Mouse (Mus musculus) cerebellum, adult 9-11 months (tissue): ENCODE measurements around the gene Tpmt.
A peak's percentile ranks its signal among the peaks of the same experiment; 100 is the strongest.

ENCODE experiments used
- DNase-seq: peaks from one replicate; pipeline ENCODE4 v3.0.0; 2022

The Tpmt gene

DNA sequence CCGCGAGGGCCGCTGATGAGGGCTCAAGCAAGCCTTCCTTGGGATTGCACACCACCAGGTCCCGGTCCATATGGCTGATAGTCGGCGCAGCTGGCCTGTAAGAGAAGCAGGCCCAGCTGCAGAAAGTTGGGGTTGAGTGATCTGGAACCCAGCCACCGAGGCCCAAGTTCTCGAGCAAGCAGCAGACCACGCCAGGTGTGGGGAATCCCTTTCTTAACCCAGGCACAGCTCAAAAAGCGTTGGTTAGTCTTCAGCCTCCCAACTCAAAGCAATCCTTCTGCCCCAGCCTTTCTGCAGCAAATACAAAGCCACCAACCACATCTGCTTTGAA is at the start of gene Tpmt:
Gene Tpmt (minus strand): TSS at position 121 of the 331 bp plus-strand sequence.
- no peak for DNase-seq

DNA sequence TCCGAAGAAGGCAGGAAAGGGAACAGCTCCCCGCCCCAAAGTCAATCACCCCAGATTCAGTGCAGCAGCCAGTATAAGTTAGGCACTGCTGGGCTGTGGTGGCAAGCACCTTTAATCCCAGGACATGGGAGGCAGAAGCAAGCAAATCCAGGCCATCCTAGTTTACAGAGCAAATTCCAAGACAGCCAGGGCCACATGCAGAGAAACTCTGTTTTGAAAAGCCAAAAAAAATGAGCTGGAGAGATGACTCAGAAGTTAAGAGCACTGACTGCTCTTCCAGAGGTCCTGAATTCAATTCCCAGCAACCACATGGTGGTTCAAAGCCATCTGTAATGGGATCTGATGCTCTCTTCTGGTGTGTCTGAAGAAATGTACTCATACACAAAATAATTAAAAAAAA is 49.3 kb upstream of the Tpmt start:
- no peak for DNase-seq

DNA sequence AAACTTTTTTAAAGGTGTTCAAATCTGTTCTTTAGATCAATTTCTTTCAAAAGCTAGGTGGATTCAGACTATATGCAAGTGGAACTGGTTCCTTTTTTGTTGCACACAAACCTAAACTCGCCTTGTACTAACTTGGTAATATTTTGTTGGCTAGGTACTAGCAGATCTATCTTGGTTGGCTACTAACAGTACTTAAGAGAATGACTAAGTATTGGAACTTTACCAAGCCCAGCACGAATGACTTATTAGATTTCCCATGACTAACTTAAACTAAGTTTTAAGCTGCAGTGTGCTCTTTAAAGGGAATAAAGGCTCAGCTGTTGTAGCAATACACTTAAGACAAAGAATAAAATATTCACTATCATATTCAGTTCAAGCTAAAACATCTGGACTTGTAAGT is 44.7 kb upstream of the Tpmt start:
- DNase-seq: no peak

DNA sequence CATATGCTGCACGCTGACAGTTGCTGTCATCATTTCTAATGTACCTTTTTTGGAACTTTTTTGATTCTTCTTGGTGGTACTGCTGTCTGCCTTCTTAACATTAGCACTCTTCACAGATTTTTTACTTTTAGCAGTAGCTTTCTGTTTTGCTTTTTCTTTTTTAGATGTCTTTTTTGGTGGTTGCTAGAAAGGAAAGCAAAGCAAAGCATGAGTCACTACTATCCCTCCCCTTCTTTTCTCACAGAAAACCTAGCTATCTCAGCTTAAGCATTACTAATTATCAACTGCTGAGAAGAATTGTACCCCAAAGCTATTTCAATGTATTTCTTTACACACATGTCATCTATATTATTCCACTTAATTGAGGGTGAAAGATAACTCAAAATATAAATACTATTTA is 43.9 kb upstream of the Tpmt start:
- no peak for DNase-seq

DNA sequence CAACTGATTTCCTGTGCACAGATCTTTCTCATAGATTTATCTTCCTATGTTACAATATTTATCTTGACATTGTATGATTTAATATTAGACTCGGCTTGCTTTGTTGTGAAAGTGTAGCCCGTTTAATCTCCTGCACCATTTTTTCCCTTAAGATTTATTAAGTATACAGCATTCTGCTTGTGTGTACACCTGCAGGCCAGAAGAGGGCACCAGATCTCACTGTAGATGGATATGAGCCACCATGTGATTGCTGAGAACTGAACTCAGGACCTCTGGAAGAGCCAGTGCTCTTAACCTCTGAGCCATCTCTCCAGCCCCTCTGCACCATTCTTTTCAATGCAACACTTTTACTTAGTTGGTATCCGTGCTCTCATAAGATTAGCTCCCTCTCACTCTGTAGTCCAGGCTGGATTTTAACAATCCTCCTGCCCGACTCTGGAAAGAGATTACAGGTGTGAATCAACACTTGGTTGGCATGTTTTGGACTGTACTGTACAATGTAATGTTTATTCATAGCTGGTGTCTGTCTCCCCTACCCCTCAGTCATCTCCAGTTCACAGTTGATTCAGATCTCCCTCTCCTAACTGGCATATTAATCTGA is 36.5 kb upstream of the Tpmt start:
- DNase-seq: no peak

DNA sequence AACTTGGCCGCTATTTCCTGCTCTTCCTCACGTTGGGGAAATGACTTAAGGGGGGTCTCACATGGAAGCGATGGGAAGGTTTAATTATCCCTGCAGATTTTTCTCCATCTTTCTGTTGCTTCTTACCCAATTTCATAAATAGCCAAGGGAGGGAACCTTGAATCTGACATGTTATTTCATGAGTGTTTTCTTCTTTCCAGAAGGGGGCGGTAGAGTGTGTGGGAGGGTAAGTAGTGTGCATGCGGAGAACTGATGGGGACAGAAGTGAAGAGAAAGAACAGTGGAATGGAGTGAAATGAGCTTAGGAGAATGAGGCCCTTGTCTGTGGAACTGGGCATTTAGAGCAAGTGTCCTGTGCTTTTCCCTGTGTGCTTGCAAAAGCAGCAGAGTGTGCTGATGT is 34.3 kb upstream of the Tpmt start:
- DNase-seq: no peak

DNA sequence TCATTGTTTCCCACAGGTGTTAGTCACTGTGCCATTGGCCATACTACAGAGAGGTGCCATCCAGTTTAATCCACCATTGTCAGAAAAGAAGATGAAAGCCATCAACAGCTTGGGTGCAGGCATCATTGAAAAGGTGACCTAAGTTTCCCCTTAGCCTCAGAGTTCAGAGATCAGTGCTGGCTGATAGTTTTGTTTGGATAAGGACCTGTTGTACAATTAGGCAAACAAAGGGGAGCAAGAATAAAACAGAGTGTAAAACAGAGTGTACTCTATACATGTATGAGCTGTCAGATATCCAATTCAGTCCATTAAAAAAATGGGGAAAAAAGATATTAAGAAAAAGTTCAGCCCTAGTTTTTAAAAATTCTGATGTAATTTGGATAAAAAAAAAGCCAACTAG is 32.8 kb upstream of the Tpmt start:
- DNase-seq: no peak

DNA sequence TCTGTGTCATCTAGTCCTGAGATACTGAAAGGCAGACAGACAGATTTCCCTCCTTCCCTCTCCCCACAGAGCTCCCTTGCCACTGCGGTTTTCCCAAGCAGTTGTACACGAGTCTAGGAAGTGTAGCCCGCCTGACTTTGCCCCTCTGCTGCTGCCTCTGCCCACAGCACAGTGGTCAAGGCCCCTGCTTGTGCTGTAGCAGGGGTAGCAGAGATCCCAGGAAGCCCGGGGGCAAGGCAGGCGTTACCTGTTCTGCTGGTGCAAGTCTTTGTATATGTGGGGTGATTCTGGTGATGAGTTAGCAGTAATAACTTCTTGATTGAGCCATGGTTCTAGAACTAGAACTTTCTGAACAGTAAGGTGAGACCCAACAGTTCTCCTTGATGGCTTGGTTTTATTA is 31.6 kb upstream of the Tpmt start:
- no peak for DNase-seq

DNA sequence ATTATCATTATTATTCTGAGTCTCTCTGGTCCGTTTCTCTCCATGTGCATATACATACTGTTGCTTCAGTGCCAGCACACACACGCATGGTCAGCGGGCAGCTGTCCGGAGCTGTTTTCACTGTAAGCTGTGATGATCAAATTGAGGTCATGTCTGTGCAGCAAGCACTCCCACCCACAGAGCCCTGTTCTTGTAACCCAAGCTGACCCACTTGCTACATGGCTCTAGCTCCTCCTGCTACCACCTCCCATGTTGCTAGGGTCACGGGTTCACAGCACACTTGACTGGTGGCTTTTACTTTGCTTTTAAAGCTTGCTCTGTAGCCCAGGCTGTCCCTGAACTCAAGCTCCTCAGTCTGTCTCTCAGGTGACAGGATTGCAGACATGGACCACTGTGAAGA is 27.9 kb upstream of the Tpmt start:
- DNase-seq: no peak

DNA sequence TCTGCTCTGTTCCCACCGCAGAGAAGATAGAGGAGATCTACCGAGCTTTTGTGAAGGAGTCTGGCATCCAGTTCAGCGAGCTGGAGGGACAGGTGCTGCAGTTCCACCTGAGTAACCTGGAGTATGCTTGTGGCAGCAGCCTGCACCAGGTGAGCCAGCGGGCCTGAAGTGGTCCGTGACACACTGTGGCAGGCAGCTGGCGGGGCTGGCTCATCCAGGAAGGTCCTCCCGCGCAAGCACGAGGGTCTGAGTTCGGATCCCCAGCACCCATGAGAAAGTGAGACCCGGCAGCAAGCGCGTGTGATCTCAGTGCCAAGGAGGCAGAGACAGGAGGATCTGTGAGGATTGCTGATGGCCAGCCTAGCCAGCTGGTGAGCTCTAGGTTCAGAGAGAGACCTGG is 27.3 kb upstream of the Tpmt start:
- DNase-seq: no peak

DNA sequence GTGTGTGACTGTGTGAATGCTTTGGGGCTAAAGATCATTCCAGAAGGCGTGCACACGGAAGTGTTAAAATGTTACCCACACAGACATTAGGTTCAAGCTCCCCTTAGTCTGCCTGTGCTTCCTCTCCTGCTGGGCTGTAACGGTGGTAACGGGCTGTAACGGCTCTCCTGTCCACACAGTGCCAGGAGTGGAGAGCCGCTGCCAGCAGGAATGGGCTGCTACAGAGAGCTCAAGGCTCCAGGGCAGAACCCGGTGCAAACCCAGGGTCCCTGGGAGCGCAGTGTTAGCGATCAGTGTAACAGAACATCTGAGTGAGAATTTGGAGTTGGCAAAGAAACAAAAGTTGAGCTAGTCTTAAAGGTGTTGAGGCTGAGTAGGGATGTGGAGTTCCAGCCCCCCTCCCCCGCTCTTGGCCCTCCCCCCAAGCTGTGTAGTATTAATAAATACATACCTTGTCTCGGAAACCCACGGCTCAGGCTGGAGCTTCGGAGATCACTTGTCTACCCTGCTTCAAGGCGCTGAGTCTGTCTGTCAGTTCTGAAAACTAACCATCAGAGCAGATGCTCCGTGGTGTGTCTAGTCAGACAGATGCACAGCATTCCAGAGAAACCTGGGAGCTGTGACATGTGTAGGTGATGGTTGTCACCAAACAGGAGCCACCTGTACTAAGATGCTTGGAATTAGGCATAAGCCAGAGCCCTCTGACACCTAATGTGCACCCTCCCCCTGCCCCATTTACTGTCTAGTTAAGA is 26.0 kb upstream of the Tpmt start:
- no peak for DNase-seq

DNA sequence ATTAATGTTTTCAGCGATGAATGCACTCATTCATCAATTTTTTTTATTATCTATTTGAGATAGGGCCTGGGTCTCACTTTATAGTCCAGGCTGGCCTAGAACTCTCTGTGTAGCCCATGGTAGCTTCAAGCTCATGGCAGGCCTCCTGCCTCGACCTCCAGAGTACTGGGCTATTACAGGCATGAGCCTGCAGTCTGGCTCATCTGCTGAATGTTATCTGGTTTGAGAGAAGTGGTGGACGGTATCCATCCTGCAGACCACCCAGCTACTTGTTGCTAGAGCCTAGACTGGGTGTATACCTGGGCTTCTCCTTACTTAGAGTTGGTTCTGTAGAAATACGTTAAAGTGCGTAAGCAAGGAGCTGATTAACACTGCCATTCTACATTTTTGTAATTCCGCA is 22.5 kb upstream of the Tpmt start:
- no peak for DNase-seq

DNA sequence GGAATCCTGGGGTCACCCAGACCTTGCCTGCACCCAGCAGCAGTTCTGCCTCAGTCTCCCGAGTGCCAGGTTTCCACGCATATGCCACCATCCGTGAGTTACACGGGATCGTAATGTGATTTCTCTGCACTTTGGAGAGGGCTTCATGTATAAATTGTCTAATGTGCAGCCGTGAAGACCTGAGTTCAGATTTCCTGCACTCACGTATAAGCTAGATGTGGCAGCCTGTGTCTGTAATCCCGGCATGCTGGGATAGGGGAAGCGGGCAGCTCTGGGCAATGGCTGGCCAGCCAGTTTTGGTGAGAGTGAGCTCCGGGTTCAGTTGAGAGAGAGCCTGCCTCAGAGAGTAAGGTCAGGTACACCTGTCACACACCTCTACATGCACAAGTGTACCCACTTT is 22.0 kb upstream of the Tpmt start:
- no peak for DNase-seq

DNA sequence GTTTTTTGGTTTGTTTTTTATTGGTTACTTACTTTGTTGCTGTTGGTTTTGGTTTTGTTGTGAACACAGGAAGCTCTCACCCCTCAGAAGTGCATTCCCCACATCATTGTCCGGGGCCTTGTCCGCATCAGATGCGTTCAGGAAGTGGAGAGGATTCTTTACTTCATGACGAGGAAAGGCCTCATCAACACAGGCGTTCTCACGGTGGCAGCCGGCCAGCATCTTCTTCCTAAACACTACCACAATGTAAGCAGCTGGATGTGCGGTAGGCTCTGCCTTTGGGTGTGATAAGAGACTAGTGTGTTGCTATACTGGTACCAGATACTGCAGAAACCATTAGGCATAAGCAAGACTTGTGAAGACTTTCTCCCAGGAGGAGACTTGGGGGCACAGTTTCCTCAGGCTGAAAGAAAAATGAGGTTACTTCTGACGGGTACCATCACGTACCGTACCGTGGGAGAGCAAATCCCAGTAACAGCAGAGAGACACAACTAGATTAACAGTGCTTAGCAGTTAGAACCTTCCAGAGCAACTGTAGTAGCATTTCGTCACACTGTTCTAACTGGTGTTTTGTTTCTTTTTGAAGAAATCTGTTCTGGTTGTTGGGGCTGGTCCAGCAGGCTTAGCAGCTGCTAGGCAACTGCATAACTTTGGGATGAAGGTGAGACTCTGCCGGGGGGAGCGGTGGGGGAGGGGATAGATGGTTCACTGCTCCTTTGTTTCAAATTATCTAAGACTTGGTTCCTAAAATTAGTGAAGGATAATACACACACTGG is 19.6 kb upstream of the Tpmt start:
- DNase-seq: no peak

DNA sequence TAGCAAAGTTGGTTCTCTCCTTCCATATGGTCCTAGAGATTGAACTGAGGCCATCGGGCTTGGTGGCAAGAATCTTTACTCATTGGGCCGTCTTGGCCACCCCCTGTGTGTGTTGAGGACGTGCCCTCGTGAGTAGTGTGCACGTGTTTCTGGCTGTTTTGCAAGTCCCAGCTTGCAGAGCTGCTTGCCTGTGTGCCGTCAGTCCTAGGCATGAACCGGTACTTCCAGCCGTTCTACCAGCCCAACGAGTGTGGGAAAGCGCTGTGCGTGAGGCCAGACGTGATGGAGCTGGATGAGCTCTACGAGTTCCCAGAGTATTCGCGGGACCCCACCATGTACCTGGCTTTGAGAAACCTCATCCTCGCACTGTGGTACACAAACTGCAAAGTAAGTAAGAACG is 18.2 kb upstream of the Tpmt start:
- DNase-seq: no peak

DNA sequence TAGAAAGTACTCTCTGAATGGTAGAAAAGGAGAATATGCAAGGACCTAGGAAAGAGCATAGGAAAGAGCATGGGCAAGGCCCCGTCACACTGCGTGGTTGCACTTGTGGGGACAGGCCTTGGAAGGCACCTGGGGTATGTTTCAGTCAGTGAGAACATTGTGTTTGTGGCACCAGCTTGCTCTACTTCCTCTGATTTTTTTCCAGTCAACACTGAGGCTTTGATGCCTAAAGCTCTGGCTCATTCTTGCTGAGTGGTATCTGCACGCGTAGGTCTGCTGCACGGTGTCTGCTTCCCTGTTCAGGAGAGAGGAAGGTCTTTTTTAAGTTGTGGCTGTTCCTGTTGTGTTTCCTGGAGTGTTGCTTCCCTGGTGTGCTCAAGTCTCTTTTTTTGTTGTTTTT is 12.2 kb upstream of the Tpmt start:
- DNase-seq: no peak

DNA sequence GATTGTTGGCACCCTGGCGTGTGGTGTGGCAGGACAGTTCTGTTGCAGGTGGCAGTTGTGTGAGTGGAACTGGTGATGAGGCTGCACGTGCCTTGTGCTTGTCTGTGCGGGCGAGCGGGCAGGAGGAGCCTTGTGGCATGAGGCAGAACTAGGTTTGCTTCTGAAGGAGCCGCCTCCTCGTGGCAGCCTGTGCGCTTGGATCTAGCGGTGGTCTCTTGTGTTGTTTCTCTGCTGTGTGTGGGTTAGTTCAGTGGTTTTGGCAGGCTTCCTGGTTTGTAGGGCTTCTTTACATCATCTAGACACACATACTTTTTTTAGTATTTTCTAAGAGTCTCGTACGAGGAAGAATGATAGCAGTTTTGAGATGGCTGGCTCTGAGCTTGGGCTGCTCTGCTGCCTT is 11.6 kb upstream of the Tpmt start:
- no peak for DNase-seq

DNA sequence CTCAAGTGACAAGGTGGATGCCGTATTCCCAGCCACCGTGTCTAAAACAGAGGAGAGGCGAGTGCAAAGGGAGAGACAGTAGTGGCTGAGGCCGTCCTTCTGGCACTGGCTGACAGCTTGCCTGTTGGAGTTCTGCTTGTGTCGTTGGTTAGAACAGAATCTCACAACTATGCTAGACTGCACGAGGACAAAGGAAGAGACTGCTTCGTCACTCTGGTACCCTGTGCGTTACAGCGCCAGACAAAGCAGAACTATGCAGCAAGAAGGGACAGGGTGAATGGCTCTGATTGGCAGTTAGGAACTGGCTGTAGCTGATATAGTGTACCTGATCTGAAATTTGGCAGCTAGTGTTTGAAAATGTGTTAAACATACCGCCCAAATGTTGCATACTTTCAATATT is 9.4 kb upstream of the Tpmt start:
- DNase-seq: no peak

DNA sequence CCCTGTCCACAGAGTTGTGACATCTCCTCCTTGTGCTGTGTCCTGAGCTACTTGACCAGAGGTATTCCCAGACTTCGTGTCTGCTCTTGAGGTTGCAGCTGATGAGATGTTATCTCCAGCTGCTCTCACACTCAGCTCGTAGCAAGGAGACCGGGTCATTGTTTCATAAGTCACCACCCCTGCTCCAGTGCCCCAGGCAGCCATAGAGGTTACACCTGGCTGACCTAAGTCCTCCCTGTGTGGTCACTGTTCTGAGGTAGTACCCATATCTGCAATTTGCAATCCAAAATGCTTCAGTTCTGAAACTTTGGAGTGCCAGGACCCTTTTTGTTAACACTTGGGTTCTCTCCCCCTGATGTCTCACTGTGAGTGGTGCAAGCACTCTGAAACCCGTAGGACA is 5.5 kb upstream of the Tpmt start:
- no peak for DNase-seq

DNA sequence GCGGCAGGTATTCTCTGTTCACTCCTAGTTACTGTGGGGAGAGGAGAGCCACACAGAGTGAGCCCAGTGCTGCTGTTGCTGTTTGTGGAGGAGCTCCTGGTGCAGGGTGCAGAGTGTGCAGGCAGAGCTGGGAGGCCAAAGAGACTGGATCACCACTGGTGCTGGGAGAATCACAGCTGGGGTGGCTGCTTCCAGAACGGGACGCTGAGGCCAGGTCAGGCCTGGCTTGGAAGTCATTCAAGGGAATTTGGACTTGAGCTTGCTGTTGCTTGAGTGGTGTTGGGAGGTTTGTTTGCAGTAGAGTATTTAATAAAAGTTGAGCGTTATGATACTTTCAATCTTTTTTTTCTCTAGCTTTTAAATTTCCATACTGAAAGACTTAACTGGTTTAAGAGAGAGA is 3.5 kb upstream of the Tpmt start:
- DNase-seq: no peak

DNA sequence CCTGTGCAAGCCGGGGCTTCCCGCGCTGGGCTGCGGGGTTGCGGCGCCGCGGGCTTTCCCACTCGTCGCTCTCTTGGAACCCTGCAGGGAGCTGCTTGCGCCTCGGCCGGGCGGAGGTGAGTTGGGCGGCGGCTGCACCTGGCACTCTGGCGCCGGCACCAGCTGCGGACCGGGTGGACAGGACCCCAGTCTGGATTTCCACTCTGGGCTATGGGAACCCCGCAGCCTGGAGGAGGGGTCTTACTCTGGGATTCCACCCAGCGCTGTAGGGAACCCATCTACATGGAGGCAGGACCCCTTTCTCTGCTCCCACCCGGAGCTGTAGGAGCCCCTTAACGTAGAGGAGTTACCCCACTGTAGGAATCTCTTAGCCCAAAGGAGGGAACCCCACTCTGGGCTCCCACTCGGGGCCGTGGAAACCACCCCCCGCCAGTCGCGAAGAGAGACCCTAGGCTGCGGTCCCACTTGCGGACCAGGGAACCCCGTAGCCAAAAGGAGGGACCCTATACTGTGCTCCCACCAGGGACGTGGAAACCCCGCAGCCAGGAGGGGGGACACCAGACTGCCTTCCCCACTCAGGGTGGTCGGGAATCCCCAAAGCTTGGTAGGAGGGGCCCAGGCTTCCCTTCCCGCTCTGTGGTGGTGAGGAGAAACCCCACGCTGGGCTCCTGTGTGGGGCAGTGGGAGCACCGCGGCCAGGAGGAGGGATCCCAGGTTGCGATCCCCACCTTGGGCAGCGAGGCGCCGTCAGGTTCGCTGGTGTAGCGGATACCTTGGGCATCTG is 512 bp downstream of the Tpmt start:
- DNase-seq: no peak

DNA sequence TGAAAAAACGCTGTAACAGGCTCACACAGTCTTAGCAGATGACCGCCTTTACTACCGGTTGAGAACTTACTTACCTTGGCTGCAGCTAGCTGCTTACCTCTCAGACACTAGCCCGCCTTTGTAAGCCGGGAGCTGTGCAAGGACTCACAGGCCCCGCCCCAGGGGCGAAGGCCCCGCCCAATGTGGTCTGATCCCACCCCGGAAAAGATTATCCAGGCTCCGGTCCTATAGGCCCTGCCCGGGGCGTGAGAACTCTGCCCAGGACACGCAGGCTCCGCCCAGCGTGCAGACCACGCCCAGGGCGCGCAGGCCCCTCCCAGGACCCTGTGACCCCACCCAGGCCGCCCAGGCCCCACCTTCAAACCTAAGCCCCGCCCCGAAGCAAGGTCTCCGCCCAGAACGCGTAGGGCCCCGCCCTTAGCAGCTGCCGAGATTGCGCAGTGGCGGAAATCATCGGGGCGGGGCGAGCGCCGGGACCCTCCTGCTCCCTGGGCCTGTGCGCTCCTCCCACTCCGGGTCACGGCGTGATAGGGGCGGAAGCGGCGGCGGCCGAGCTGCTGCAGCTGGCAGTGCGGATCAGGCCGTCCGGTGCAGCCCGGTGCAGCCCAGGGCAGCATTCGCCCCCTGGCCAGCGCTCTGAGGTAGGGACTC is 1.4 kb downstream of the Tpmt start, which contains the start of gene Kdm1b:
Gene Kdm1b (plus strand): TSS at position 470 of the 651 bp plus-strand sequence.
- DNase-seq: peak; percentile 98

DNA sequence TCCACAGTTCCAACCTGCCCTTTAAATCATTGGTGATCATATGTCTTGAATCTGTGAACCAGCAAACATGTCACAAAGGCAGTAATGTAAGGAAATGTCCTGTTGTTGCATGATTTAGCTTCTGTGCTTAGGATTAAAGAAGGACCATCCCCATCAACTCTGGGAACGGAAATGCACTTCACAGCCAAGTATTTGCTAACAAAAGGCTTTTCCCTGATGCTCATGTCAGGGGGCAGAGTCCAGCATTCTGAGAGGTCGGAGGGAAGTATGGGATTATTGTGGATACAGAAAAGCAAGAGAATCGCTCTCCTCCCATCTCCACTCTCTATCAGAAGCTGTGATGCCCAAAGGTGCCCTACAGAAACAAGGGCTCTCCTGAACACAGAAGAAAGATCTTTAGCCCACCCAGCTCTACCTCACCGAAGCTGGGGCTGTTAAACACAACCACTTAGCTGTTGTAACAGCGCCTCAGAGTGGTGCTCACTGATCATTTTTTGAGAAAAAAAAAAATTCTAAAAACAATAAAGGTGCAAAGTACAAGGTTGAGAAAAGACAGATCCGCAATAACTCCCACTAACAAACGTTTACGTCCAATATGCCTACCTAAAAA is 2.4 kb downstream of the Tpmt start:
- peak; percentile 26 for DNase-seq
